Mouse (Mus musculus): Measurements from ENCODE around the gene Slc25a12.

Slc25a12 gene

DNA sequence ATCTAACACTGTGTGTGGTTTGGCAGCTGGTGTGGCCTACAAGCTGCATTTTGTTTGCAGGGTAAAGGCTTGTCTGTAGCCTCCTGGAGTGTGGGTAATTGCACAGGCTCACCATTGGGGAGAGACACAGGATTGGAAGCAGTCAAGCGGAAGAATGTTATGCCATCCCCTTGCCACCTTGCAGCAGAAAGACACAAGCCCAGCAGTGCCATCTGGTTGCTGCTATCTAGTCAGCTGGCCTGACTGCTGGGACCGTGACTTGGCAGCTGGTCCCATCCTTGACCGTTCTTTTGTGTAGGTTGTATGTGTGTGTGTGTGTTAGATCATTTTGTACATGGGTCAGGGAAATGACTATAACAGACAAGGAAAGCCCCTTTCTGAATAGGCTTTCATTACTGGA lies 122.1 kb downstream of the Slc25a12 start:
- peak in 1 of 2 experiments; percentile 26 for DNase-seq

DNA sequence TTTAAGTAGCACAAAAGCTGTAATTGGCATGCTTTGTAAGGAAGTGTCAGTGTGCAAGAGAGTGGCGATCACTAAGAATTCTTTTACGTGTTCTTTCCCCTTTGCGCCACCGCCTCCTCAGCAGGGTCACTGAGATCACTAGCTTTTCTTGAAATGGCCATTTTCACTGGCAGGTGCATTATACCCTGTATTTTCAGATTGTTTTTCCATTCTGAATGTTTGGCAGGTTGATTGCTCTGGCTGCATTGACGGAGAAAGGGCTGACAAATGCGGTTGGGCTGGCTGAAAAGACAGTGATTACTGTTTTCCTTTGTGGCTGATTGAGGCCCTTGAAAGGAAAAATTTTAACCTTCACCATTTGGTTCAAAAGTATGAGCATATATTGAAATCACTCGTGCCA lies 122.7 kb downstream of the Slc25a12 start:
- DNase-seq: no peak

DNA sequence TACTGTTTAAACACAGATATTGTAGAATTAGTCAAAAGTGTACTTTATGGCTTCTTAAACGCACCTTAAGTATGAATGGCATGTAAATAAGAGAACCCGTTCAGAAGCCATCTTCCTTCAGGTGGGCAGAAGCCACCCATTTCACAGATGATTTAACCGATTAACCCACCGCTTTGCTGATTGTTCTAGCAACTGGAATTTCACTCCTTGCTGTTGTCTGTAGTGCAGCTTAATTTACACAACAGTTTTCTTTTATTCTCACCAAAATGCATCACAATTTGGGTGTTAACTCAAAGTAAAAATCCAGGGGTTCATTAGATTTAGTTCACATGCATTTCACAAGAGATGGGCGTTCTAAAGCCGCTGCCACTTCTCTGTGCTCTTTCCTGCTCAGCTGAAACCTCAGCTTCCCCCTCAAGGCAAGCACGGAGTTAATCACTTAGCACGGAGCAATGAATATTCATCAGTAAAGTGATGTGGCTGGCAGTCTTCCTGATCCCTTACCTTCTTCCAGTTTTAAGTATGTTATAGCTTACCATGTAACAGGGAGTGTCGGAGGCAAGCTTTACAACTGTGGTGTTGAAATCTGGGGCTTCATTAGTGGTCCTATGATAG lies 124.4 kb downstream of the Slc25a12 start:
- no peak for DNase-seq

DNA sequence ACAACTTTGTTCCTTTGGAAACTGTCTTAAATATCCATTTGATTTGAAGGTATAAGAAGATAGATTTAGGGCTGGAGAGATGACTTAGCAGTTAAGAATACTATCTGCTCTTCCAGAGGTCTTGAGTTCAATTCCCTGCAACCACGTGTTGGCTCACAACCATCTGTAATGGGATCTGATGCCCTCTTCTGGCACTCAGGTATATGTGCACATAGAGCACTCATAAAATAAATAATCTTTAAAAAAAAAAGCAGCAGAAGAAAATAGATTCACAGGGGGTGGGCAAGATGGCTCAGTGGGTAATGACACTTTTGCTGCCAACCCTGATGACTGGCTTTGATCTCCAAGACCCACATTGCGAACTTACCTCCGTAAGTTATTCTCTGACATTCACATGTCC lies 125.4 kb downstream of the Slc25a12 start:
- DNase-seq: no peak

DNA sequence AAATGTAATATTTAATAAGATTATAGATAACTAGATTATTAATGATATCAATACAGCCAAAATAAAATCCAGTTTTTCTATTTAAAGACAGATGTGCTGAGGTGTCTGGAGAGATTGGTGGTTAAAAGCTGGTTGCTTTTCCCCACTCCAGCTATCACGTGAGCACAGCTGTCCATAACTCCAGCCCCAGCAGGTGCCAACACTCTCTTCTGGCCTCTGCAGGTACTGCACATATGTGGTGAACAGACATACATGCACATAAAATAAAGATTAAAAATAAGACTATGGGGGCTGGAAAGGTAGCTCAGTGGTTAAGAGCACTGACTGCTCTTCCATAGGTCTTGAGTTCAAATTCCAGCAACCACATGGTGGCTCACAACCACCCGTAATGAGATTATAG lies 126.0 kb downstream of the Slc25a12 start:
- DNase-seq: no peak

DNA sequence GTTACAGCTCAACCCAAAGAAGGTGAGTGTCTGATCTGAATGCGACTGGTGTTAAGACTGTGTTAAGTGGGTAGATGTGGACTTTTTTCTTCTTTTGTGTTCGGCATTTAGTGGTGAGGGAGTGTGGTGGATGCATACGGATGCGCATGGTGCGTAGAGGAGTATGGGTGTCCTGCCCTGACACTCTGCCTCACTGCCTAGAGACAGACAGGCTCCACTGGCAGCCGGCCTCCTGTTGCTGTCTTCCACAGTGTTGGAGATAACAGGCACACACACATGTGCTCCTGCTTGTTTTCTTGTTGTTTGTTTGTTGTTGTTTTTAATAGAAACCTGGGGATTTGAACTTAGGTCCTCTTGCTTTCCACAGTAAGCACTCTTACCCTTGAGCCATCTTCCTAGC lies 131.5 kb downstream of the Slc25a12 start:
- DNase-seq: no peak

DNA sequence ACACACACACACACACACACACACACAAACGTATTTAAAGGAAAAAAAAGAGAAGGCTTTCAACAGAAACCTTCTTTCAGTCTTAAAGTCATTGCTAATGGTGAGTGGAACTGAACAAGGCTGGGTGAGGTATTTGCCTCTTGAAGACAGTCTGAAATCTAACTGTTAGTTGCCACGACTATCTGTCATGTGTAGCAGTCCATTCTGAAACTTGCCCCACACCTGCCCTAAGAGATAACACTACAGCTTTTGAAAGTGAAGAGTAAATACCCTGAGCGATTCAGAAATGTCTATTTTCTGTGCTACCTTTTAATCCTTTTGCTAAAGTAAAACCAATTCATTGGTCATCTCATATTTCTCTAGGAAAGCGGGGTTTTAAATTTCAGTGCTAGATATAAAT lies 132.1 kb downstream of the Slc25a12 start:
- DNase-seq: no peak

DNA sequence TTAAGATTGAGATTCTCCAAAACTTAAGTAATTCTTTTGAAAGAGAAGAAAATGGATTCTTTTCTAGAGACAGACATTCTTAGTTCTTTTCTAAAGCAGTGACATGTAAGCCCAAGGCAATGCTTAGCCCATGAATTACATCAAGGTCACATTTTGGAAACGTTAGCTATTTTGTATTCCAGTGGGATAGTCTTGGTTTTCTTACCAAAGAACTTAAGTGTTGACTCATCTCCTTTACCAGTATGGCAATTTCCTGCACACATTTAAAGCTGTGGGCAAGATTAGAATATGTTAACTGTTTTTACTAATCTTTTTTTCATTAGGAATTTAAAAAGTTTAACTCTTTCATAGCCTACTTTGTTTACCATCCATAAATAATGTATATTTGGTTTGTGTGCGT lies 134.6 kb downstream of the Slc25a12 start:
- no peak for DNase-seq

DNA sequence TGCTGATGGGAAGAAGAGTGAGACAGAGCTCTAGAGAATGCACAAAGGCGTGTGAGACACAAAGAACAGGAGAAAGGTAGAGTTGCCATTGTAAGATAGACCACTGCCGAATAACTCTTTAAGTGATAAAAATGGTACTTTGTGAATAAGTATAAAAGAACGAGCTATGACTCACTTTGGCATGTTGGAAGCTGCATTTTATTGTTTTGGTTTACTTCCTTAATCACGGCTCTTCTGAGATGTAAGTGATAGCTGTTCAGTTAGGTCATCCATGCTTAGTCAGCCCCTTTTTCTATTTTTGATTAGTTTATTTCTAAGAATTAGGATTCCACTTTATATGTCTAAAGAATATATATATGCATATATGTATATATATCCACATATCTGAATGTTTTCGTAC lies 135.6 kb downstream of the Slc25a12 start:
- no peak for DNase-seq

DNA sequence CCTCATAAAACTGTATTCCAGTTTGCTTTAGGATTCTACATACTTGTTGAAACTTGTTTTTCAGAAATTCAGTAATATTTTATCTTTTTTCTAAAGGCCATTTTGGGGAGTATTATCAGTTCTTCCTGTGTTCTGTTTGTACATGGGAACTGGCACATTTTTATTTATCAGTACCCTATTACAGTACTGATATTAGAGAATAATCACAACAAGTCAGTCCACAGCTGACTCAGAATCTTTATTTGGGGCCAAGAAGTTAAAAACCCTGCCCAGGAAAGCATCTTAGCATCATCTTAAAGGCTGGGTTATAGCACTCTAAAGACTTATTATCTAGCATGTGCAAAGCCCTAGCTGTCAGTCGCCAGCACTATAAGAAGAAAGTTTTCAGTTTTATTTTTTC lies 137.9 kb downstream of the Slc25a12 start:
- DNase-seq: no peak

DNA sequence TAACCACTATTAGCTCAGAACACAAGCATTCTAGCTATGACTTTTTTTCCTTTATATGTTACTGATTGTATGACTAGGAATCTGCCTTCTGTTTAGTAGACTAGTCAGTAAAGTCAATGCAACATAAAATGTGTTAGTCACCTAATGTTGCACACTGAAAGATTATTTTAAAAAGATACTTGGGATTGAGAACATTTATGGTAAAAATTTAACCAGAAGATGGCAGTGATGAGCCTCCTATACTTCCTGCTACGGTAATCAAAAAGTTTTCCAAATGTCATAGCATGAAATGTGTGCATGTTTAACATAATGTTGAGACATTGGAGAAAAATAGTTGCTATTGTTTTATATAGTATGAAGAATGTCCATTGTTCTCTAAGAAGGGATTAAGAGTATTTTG lies 140.2 kb downstream of the Slc25a12 start:
- no peak for DNase-seq
